Mouse (Mus musculus) hindbrain, embryonic 11.5 days (tissue): ENCODE measurements around the gene Olfr958. TPM values are rescaled to one million over a fixed set of nuclear protein-coding genes. Genes with fewer than 3 reads are reported as not detected.

Source experiments
- ATAC-seq: fragments of 200-750 bp; cut with Nextera tagmentation; 2 replicates; pipeline ENCODE4 v1.8.0; 2017; ENCODE audit warnings: mild to moderate bottlenecking, moderate TSS enrichment, moderate library complexity; ENCODE audit not compliant: low FRiP score
- DNase-seq: peaks from one replicate; pipeline ENCODE4 v3.0.0-alpha.2; 2015; ENCODE audit warnings: low spot score
- H3K27ac ChIP-seq: fragments of 300-500 bp; sonication (generic); 2 replicates; pipeline ENCODE4 v1.5.1; 2014; ENCODE audit warnings: mild to moderate bottlenecking, low read depth, low read length
- H3K27me3 ChIP-seq: fragments of 300-500 bp; sonication (generic); 2 replicates; pipeline ENCODE4 v1.6.1; 2014; ENCODE audit warnings: mild to moderate bottlenecking, low read length, moderate library complexity, mixed read lengths; ENCODE audit not compliant: control insufficient read depth, insufficient read depth
- H3K36me3 ChIP-seq: fragments of 300-500 bp; sonication (generic); 2 replicates; pipeline ENCODE4 v1.6.1; 2014; ENCODE audit warnings: mild to moderate bottlenecking, low read length, moderate library complexity, mixed read lengths; ENCODE audit not compliant: control insufficient read depth, insufficient read depth
- H3K4me1 ChIP-seq: fragments of 300-500 bp; sonication (generic); replicated peaks from 2 replicates; pipeline ENCODE4 v1.6.1; 2014; ENCODE audit warnings: low read length, mixed read lengths; ENCODE audit not compliant: control insufficient read depth, insufficient read depth
- H3K4me2 ChIP-seq: fragments of 300-500 bp; sonication (generic); replicated peaks from 2 replicates; pipeline ENCODE4 v1.6.1; 2014; ENCODE audit warnings: mild to moderate bottlenecking, low read depth, low read length
- H3K4me3 ChIP-seq: fragments of 300-500 bp; sonication (generic); 2 replicates; pipeline ENCODE4 v1.5.1; 2014; ENCODE audit warnings: low read depth, low read length
- H3K9ac ChIP-seq: fragments of 300-500 bp; sonication (generic); 2 replicates; pipeline ENCODE4 v1.6.1; 2014; ENCODE audit warnings: low read depth, low read length
- H3K9me3 ChIP-seq: fragments of 300-500 bp; sonication (generic); 2 replicates; pipeline ENCODE4 v1.6.1; 2016; ENCODE audit warnings: low read length; ENCODE audit not compliant: control insufficient read depth
- WGBS: fragments of 180-500 bp; shearing (Covaris S2); extraction: QIAGEN DNeasy Blood & Tissue Kit; methylation state at CpG from one replicate; pipeline ENCODE4 v1.1.7; 2014; 5-methylcytosine and 5-hydroxymethylcytosine counted together
- polyA plus RNA-seq: library from polyadenylated mRNA; unstranded; fragments of >200 nt; fragmentation: Nextera tagmentation; extraction: Ambion mirVana; gene quantifications from 2 replicates; pipeline ENCODE4 v1.2.1, GENCODE M21; 2014

Olfr958 gene
- polyA plus RNA-seq = not detected in 2 replicates

GRCm38 (mm10) chr9:39553946-39554345 is at the start of gene Olfr958:
Olfr958 (minus strand) TSS chr9:39554054.
- Histone ChIP-seq H3K27ac (no peak within 1 kb of the TSS), H3K4me1 (no peaks in the 10 kb centered on the region), H3K4me2 (no peak within 1 kb of the TSS), H3K9ac (no peak within 1 kb of the TSS), H3K36me3 (no peaks in the 10 kb centered on the region), H3K27me3 (no peaks in the 10 kb centered on the region), H3K4me3 (no peak within 1 kb of the TSS), H3K9me3 (no peaks in the 10 kb centered on the region)
- WGBS = 75% methylated on average over 2 of the region's 2 CpGs
- ATAC-seq = no peak
- no peak for DNase-seq

- no peaks in the 10 kb centered on the region for H3K27me3 ChIP-seq
Observed at GRCm38 (mm10) chr9:39603333-39603845, 49.5 kb upstream of the Olfr958 start.

GRCm38 (mm10) chr9:39602536-39603332 is 48.9 kb upstream of the Olfr958 start:
- peak overlapping the region; percentile 56 for H3K4me2 ChIP-seq
- H3K27ac ChIP-seq = no peak overlapping the region
- ATAC-seq (peak; percentile 87), DNase-seq (peak; percentile 61)
- H3K36me3 ChIP-seq = no peaks in the 10 kb centered on the region
- H3K9ac ChIP-seq = peak overlapping the region; percentile 23; the same call in 1 of the 2 replicates
- H3K27me3 ChIP-seq = no peaks in the 10 kb centered on the region
- peak overlapping the region; percentile 35 for H3K4me3 ChIP-seq
- H3K4me1 ChIP-seq = no peaks in the 10 kb centered on the region
- WGBS = 2% methylated on average over 19 of the region's 19 CpGs
- no peaks in the 10 kb centered on the region for H3K9me3 ChIP-seq

More at GRCm38 (mm10) chr9:39603333-39603845, 49.5 kb upstream of the Olfr958 start:
- Histone ChIP-seq H3K36me3 (no peaks in the 10 kb centered on the region), H3K9me3 (no peaks in the 10 kb centered on the region), H3K9ac (peak overlapping the region; percentile 23; the same call in 1 of the 2 replicates), H3K4me3 (peak overlapping the region; percentile 35), H3K4me1 (no peaks in the 10 kb centered on the region), H3K27ac (no peak overlapping the region), H3K4me2 (peak overlapping the region; percentile 56)
- under 1% methylated on average over 9 of the region's 9 CpGs for WGBS
- DNase-seq = peak; percentile 47
- ATAC-seq = peak; percentile 71; the same call in 1 of the 2 replicates

GRCm38 (mm10) chr9:39577050-39577449 is 23.2 kb upstream of the Olfr958 start:
- H3K4me1 ChIP-seq = no peaks in the 10 kb centered on the region
- WGBS = 90% methylated on average over 5 of the region's 5 CpGs
- no peak overlapping the region for H3K9ac ChIP-seq
- H3K27ac ChIP-seq = no peak overlapping the region
- no peaks in the 10 kb centered on the region for H3K27me3 ChIP-seq
- no peak for ATAC-seq
- H3K36me3 ChIP-seq = no peaks in the 10 kb centered on the region
- H3K4me3 ChIP-seq = no peak overlapping the region
- no peak overlapping the region for H3K4me2 ChIP-seq
- DNase-seq = no peak
- no peaks in the 10 kb centered on the region for H3K9me3 ChIP-seq

GRCm38 (mm10) chr9:39575469-39575868 is 21.6 kb upstream of the Olfr958 start, which contains the start of gene Olfr959:
Olfr959 (minus strand) TSS chr9:39575569.
- no peaks in the 10 kb centered on the region for H3K27me3 ChIP-seq
- ATAC-seq (no peak), DNase-seq (no peak)
- no peak within 1 kb of the TSS for H3K4me3 ChIP-seq
- H3K36me3 ChIP-seq = no peaks in the 10 kb centered on the region
- no peak within 1 kb of the TSS for H3K27ac ChIP-seq
- 77% methylated on average over 3 of the region's 3 CpGs for WGBS
- no peaks in the 10 kb centered on the region for H3K4me1 ChIP-seq
- no peak within 1 kb of the TSS for H3K9ac ChIP-seq
- no peak within 1 kb of the TSS for H3K4me2 ChIP-seq
- no peaks in the 10 kb centered on the region for H3K9me3 ChIP-seq

GRCm38 (mm10) chr9:39558349-39558647 is 4.4 kb upstream of the Olfr958 start:
- no peak overlapping the region for H3K27ac ChIP-seq
- no peak overlapping the region for H3K4me3 ChIP-seq
- no peaks in the 10 kb centered on the region for H3K4me1 ChIP-seq
- no peaks in the 10 kb centered on the region for H3K27me3 ChIP-seq
- DNase-seq = no peak
- ATAC-seq = peak; percentile 8; the same call in 1 of the 2 replicates
- H3K4me2 ChIP-seq = no peak overlapping the region
- H3K9ac ChIP-seq = no peak overlapping the region
- H3K36me3 ChIP-seq = no peaks in the 10 kb centered on the region
- H3K9me3 ChIP-seq = no peaks in the 10 kb centered on the region

GRCm38 (mm10) chr9:39557529-39558348 is 3.9 kb upstream of the Olfr958 start:
- Histone ChIP-seq H3K27ac (0 out of 2 replicates have a peak overlapping the region, but pooled peaks have one; percentile 24), H3K9me3 (no peaks in the 10 kb centered on the region), H3K36me3 (no peaks in the 10 kb centered on the region), H3K4me2 (no peak overlapping the region), H3K4me3 (no peak overlapping the region), H3K9ac (no peak overlapping the region), H3K27me3 (no peaks in the 10 kb centered on the region), H3K4me1 (no peaks in the 10 kb centered on the region)
- peak; percentile 90 for ATAC-seq
- peak; percentile 38 for DNase-seq
- 47% methylated on average over 3 of the region's 3 CpGs for WGBS

GRCm38 (mm10) chr9:39550806-39551205 is 3.0 kb downstream of the Olfr958 start:
- no peaks in the 10 kb centered on the region for H3K9me3 ChIP-seq
- H3K4me2 ChIP-seq = no peak overlapping the region
- H3K27me3 ChIP-seq = no peaks in the 10 kb centered on the region
- DNase-seq (no peak), ATAC-seq (no peak)
- H3K27ac ChIP-seq = no peak overlapping the region
- H3K4me1 ChIP-seq = no peaks in the 10 kb centered on the region
- WGBS = 90% methylated on average over 5 of the region's 5 CpGs
- no peaks in the 10 kb centered on the region for H3K36me3 ChIP-seq
- no peak overlapping the region for H3K9ac ChIP-seq
- no peak overlapping the region for H3K4me3 ChIP-seq
